33 mouse cellular contexts compared by ENCODE assay signal in genomic region chr4:140794678-140795077, GRCm38 (mm10). TPM values are rescaled to one million over a fixed set of nuclear protein-coding genes. Genes with fewer than 3 reads are reported as not detected.
DNase-seq lines count a peak whose midpoint lies in the region; ATAC-seq and TF ChIP-seq lines count a peak whose summit lies in the region.
"Had no signal": no experiment of that assay in that cellular context is flagged by ENCODE, and none has a peak within 500 bp of the region (broad histone marks: within the 10 kb centered on the region; RNA-seq: fewer than 3 reads in every experiment).

No protein-coding gene starts in this region.

- 57% methylated on average over 9 of the region's 9 CpGs for WGBS in lung, embryonic 15.5 days
- 74% methylated on average over 9 of the region's 9 CpGs for WGBS in lung, adult 2 months
- 62% methylated on average over 9 of the region's 9 CpGs for WGBS in lung, postnatal 0 days

- no peaks in the 10 kb centered on the region for H3K4me1 ChIP-seq in lung, embryonic 15.5 days
- no peaks in the 10 kb centered on the region for H3K4me1 ChIP-seq in lung, adult 2 months (ENCODE audit: control insufficient read depth, insufficient read depth, low read length)
- H3K4me1 ChIP-seq in lung, postnatal 0 days (ENCODE audit: insufficient read depth, low read depth, low read length), result no peaks in the 10 kb centered on the region
- H3K4me1 ChIP-seq: embryonic facial prominence, embryonic 12.5 days; embryonic facial prominence, embryonic 15.5 days; hindbrain, embryonic 15.5 days had no signal

- H3K9ac ChIP-seq in lung, embryonic 15.5 days, result no peak overlapping the region
- no peak overlapping the region for H3K9ac ChIP-seq in lung, postnatal 0 days (replicated peaks; ENCODE audit: low read depth)
- H3K9ac ChIP-seq: embryonic facial prominence, embryonic 12.5 days; embryonic facial prominence, embryonic 15.5 days; forebrain, postnatal 0 days; hindbrain, embryonic 15.5 days had no signal

- DNase-seq in lung, adult 2 months, result no peak
- DNase-seq in lung, postnatal 0 days (ENCODE audit: low spot score), result peak; percentile 23
- peak; percentile 86 for DNase-seq in lung, postnatal 10 days
- peak; percentile 59 to 79 for DNase-seq in lung, postnatal 4 days
- no peak for DNase-seq in heart, postnatal 4 days
- DNase-seq: adrenal gland, adult 2 months; adrenal gland, postnatal 14 days; cerebellum, adult 11 months; cerebellum, adult 2 months; cerebellum, adult 9-11 months; cerebellum, postnatal 25 days; forebrain, postnatal 0 days; gastrocnemius, adult 2 months; gastrocnemius, postnatal 14 days; heart, adult 11 months; heart, postnatal 36 days had no signal

- no peak for TF ChIP-seq EP300 in lung, postnatal 0 days (IDR thresholded peaks at IDR 0.05)

- no peaks in the 10 kb centered on the region for H3K36me3 ChIP-seq in lung, embryonic 15.5 days
- H3K36me3 ChIP-seq in lung, postnatal 0 days (ENCODE audit: insufficient read depth, low read length), result no peaks in the 10 kb centered on the region
- H3K36me3 ChIP-seq: embryonic facial prominence, embryonic 12.5 days; embryonic facial prominence, embryonic 15.5 days; hindbrain, embryonic 12.5 days; hindbrain, embryonic 15.5 days had no signal

- H3K27ac ChIP-seq in lung, embryonic 15.5 days, result no peak overlapping the region
- H3K27ac ChIP-seq in lung, postnatal 0 days (ENCODE audit: low read length), result no peak overlapping the region
- H3K27ac ChIP-seq: embryonic facial prominence, embryonic 12.5 days; embryonic facial prominence, embryonic 15.5 days; gastrocnemius, adult 2 months; hindbrain, embryonic 12.5 days; hindbrain, embryonic 15.5 days had no signal

- no peak for TF ChIP-seq POLR2A in lung, adult 2 months (IDR thresholded peaks at IDR 0.05; ENCODE audit: borderline replicate concordance, extremely low read depth, low read depth, low read length)

- no peak overlapping the region for H3K4me2 ChIP-seq in lung, embryonic 15.5 days
- H3K4me2 ChIP-seq in lung, postnatal 0 days (replicated peaks; ENCODE audit: low read depth, low read length), result no peak overlapping the region
- H3K4me2 ChIP-seq: embryonic facial prominence, embryonic 12.5 days; embryonic facial prominence, embryonic 15.5 days; heart, embryonic 11.5 days; hindbrain, embryonic 12.5 days; hindbrain, embryonic 15.5 days had no signal

- TF ChIP-seq CTCF in lung, adult 2 months (IDR thresholded peaks at IDR 0.05; ENCODE audit: insufficient read depth, low read length), result no peak
- no peak for TF ChIP-seq CTCF in lung, postnatal 0 days (IDR thresholded peaks at IDR 0.05)

- no peaks in the 10 kb centered on the region for H3K9me3 ChIP-seq in lung, embryonic 15.5 days
- no peaks in the 10 kb centered on the region for H3K9me3 ChIP-seq in lung, postnatal 0 days (ENCODE audit: low read length)
- H3K9me3 ChIP-seq: embryonic facial prominence, embryonic 12.5 days; embryonic facial prominence, embryonic 15.5 days; hindbrain, embryonic 12.5 days; hindbrain, embryonic 15.5 days had no signal

- ATAC-seq in lung, embryonic 15.5 days (ENCODE audit: borderline replicate concordance, extremely low read depth, low FRiP score, low TSS enrichment), result peak; percentile 59
- ATAC-seq in lung, postnatal 0 days, result peak; percentile 74
- ATAC-seq: CD4-positive, CD25-positive, alpha-beta regulatory T cell, adult 4 months; forebrain, embryonic 14.5 days; forebrain, postnatal 0 days had no signal

- no peak overlapping the region for H3K4me3 ChIP-seq in lung, embryonic 15.5 days
- H3K4me3 ChIP-seq in lung, adult 2 months (replicated peaks; ENCODE audit: extremely low read depth, low read depth, low read length), result no peak overlapping the region
- no peak overlapping the region for H3K4me3 ChIP-seq in lung, postnatal 0 days (ENCODE audit: low read depth, low read length)
- H3K4me3 ChIP-seq: embryonic facial prominence, embryonic 12.5 days; embryonic facial prominence, embryonic 15.5 days; gastrocnemius, adult 2 months; hindbrain, embryonic 12.5 days; hindbrain, embryonic 15.5 days had no signal

- H3K27me3 ChIP-seq in lung, embryonic 15.5 days, result no peaks in the 10 kb centered on the region
- no peaks in the 10 kb centered on the region for H3K27me3 ChIP-seq in lung, postnatal 0 days (replicated peaks; ENCODE audit: insufficient read depth, low read length)
- H3K27me3 ChIP-seq: embryonic facial prominence, embryonic 15.5 days; hindbrain, embryonic 15.5 days had no signal

RNA-seq across cellular contexts. Expression of gene Padi3, which starts 15.8 kb away (rescaled TPM):
- 0.31 and 0.34 TPM in 2 replicates for polyA plus RNA-seq in lung, embryonic 15.5 days (2015; fragmentation: Nextera tagmentation; extraction: Ambion mirVana)
- 0.21 and 0.34 TPM in 2 replicates for polyA plus RNA-seq in lung, adult 2 months (2012; rRNA removed)
- 0.35 and 0.50 TPM in 2 replicates for polyA plus RNA-seq in lung, postnatal 0 days (2015; fragmentation: Nextera tagmentation; extraction: Ambion mirVana)
- under 1 TPM; 0.19 to 0.38 TPM for total RNA-seq in heart, postnatal 4 days (2021)
- total RNA-seq: adrenal gland, adult 2 months; adrenal gland, postnatal 14 days; adrenal gland, postnatal 4 days; forebrain, postnatal 0 days had no signal
- polyA plus RNA-seq: adrenal gland, adult 2 months; cerebellum, adult 2 months; forebrain, embryonic 11.5 days; forebrain, embryonic 14.5 days; heart, embryonic 14.5 days; hindbrain, embryonic 15.5 days had no signal

RNA-seq across cellular contexts. Expression of gene Padi4, which starts 20.6 kb away (rescaled TPM):
- polyA plus RNA-seq in lung, embryonic 15.5 days (2015; fragmentation: Nextera tagmentation; extraction: Ambion mirVana), result 1.8 and 2.1 TPM in 2 replicates
- polyA plus RNA-seq in lung, adult 2 months (2012; rRNA removed), result 4.5 and 9.4 TPM in 2 replicates
- polyA plus RNA-seq in lung, postnatal 0 days (2015; fragmentation: Nextera tagmentation; extraction: Ambion mirVana), result 1.1 and 1.6 TPM in 2 replicates
- under 1 TPM; 0.63 to 0.74 TPM for total RNA-seq in heart, postnatal 4 days (2021)
- total RNA-seq: forebrain, postnatal 0 days; gastrocnemius, adult 2 months; MEL had no signal
- polyA plus RNA-seq: embryonic facial prominence, embryonic 12.5 days; forebrain, embryonic 14.5 days had no signal

RNA-seq across cellular contexts. Expression of gene Padi1, which starts 50.9 kb away (rescaled TPM):
- 0.10 and 0.16 TPM in 2 replicates for polyA plus RNA-seq in lung, embryonic 15.5 days (2015; fragmentation: Nextera tagmentation; extraction: Ambion mirVana)
- polyA plus RNA-seq in lung, adult 2 months (2012; rRNA removed), result 0.36 and 1.9 TPM in 2 replicates
- polyA plus RNA-seq in lung, postnatal 0 days (2015; fragmentation: Nextera tagmentation; extraction: Ambion mirVana), result 0.17 and 0.20 TPM in 2 replicates
- total RNA-seq in heart, postnatal 4 days (2021), result not detected
- total RNA-seq: adrenal gland, adult 2 months; adrenal gland, postnatal 14 days; adrenal gland, postnatal 4 days; common myeloid progenitor, adult 5-6 weeks; gastrocnemius, postnatal 4 days; heart, adult 8-10 months; heart, postnatal 36 days had no signal
- polyA plus RNA-seq: adrenal gland, adult 2 months; forebrain, embryonic 11.5 days; forebrain, embryonic 14.5 days; heart, postnatal 0 days had no signal

RNA-seq across cellular contexts. Expression of gene Padi6, which starts 52.2 kb away (rescaled TPM):
- polyA plus RNA-seq in lung, embryonic 15.5 days (2015; fragmentation: Nextera tagmentation; extraction: Ambion mirVana), result 0.06 TPM in 1 of 2 replicates, not detected in the other
- not detected in 2 replicates for polyA plus RNA-seq in lung, adult 2 months (2012; rRNA removed)
- polyA plus RNA-seq in lung, postnatal 0 days (2015; fragmentation: Nextera tagmentation; extraction: Ambion mirVana), result 0.26 TPM in 1 of 2 replicates, not detected in the other
- not detected for total RNA-seq in heart, postnatal 4 days (2021)
- total RNA-seq: adrenal gland, adult 2 months; adrenal gland, postnatal 14 days; common myeloid progenitor, adult 5-6 weeks; forebrain, postnatal 0 days; gastrocnemius, adult 2 months; gastrocnemius, postnatal 14 days; heart, adult 8-10 months; heart, postnatal 36 days; MEL had no signal
- polyA plus RNA-seq: adrenal gland, adult 2 months; C2C12; CD4-positive, CD25-positive, alpha-beta regulatory T cell, adult 4 months; cerebellum, adult 2 months; embryonic facial prominence, embryonic 12.5 days; embryonic facial prominence, embryonic 15.5 days; forebrain, embryonic 14.5 days; heart, embryonic 11.5 days; heart, embryonic 14.5 days; heart, postnatal 0 days; hindbrain, embryonic 15.5 days had no signal

Comparison
In these comparisons a context has a peak if more than half of its experiments do, and no peak if none do; other contexts are left out.
1. DNase-seq: peak in lung, postnatal 0 days (single experiment), lung, postnatal 10 days (single experiment) and lung, postnatal 4 days (2 of 2); none in lung, adult 2 months (single experiment) and heart, postnatal 4 days (single experiment).